Mouse (Mus musculus): ENCODE results near the gene Ppp4c. TPM values are rescaled to one million over a fixed set of nuclear protein-coding genes. Genes with fewer than 3 reads are reported as not detected.

Ppp4c gene
- polyA plus RNA-seq, 1 experiment, result 189 TPM

- TF ChIP-seq FOSL1 (IDR thresholded peaks at IDR 0.05; ENCODE audit: insufficient read depth, low read length, poor library complexity, severe bottlenecking) (no peak), USF1 (IDR thresholded peaks at IDR 0.05; ENCODE audit: low read depth) (no peak), CTCF (IDR thresholded peaks at IDR 0.05; ENCODE audit: control insufficient read depth, insufficient read depth, insufficient read length) (no peak), CEBPB (IDR thresholded peaks at IDR 0.05; ENCODE audit: low read depth) (no peak), MYOG (IDR thresholded peaks at IDR 0.05; ENCODE audit: control insufficient read depth, extremely low read depth, insufficient read length) (no peak), MAX (IDR thresholded peaks at IDR 0.05) (no peak), MYOD1 (IDR thresholded peaks at IDR 0.05; ENCODE audit: control insufficient read depth, insufficient read length, low read depth) (no peak)
- Histone ChIP-seq H3K27me3 (ENCODE audit: control insufficient read depth, insufficient read depth, insufficient read length) (no peaks in the 10 kb centered on the region), H3K4me3 (ENCODE audit: insufficient read depth, poor library complexity, severe bottlenecking) (no peak overlapping the region), H3K79me2 (ENCODE audit: control insufficient read depth, insufficient read depth) (peaks cover 22% of the 10 kb centered on the region), H3K79me3 (ENCODE audit: low read depth) (peaks cover 1% of the 10 kb centered on the region), H3K36me3 (ENCODE audit: control insufficient read depth, insufficient read depth) (peaks cover 4% of the 10 kb centered on the region), H3ac (ENCODE audit: control insufficient read depth, insufficient read length, low read depth) (no peak overlapping the region)
Observed at GRCm38 (mm10) chr7:126758539-126758938, 33.8 kb downstream of the Ppp4c start.

GRCm38 (mm10) chr7:126754866-126755265, 37.4 kb downstream of the Ppp4c start:
- Histone ChIP-seq H3K36me3 (ENCODE audit: control insufficient read depth, insufficient read depth) (no peaks in the 10 kb centered on the region), H3K79me2 (ENCODE audit: control insufficient read depth, insufficient read depth) (peaks cover 4% of the 10 kb centered on the region), H3K27me3 (ENCODE audit: control insufficient read depth, insufficient read depth, insufficient read length) (no peaks in the 10 kb centered on the region), H3K4me3 (ENCODE audit: insufficient read depth, poor library complexity, severe bottlenecking) (no peak overlapping the region), H3K79me3 (ENCODE audit: low read depth) (no peaks in the 10 kb centered on the region), H3ac (ENCODE audit: control insufficient read depth, insufficient read length, low read depth) (no peak overlapping the region)
- TF ChIP-seq MYOD1 (IDR thresholded peaks at IDR 0.05; ENCODE audit: control insufficient read depth, insufficient read length, low read depth) (no peak), CTCF (IDR thresholded peaks at IDR 0.05; ENCODE audit: control insufficient read depth, insufficient read depth, insufficient read length) (peak; percentile 39)

DNA sequence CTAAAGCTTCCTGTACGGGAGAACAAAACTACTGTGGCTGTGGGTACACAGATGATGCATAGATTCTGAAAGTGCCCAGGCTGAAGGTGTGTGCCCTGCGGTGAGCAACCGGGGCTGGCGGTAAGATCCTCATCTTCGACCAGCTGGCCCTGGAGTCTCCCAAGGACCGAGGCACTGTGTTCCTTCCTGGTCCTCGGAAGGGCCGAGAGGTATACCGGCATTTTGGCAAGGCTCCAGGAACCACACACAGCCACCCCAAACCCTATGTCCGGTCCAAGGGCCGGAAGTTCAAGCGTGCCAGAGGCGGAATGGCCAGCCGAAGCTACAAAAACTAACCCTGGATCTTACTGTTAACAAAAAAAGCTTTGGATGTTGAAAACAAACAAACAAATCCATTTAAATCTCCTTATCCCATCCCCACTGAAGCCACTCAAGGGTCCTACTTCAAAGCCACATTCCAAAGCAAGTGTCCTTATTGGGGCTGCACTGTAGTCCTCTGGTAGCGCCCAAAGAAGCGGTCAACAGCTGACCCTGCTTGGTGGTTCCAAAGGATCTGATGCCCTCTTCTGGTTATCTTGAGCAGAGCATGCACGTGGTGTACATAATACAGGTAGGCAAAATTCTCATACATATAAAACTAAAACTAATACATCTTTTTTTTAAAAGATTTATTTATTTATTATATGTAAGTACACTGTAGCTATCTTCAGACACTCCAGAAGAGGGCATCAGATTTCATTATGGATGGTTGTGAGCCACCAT, 42.5 kb downstream of the Ppp4c start:
- Histone ChIP-seq H3K36me3 (ENCODE audit: control insufficient read depth, insufficient read depth) (no peaks in the 10 kb centered on the region), H3K79me2 (ENCODE audit: control insufficient read depth, insufficient read depth) (no peaks in the 10 kb centered on the region), H3ac (ENCODE audit: control insufficient read depth, insufficient read length, low read depth) (no peak overlapping the region), H3K4me3 (ENCODE audit: insufficient read depth, poor library complexity, severe bottlenecking) (no peak overlapping the region), H3K79me3 (ENCODE audit: low read depth) (no peaks in the 10 kb centered on the region), H3K27me3 (ENCODE audit: control insufficient read depth, insufficient read depth, insufficient read length) (peaks cover 11% of the 10 kb centered on the region)
- TF ChIP-seq CTCF (IDR thresholded peaks at IDR 0.05; ENCODE audit: control insufficient read depth, insufficient read depth, insufficient read length), result no peak
- no peak for TF ChIP-seq USF1 (IDR thresholded peaks at IDR 0.05; ENCODE audit: low read depth)

DNA sequence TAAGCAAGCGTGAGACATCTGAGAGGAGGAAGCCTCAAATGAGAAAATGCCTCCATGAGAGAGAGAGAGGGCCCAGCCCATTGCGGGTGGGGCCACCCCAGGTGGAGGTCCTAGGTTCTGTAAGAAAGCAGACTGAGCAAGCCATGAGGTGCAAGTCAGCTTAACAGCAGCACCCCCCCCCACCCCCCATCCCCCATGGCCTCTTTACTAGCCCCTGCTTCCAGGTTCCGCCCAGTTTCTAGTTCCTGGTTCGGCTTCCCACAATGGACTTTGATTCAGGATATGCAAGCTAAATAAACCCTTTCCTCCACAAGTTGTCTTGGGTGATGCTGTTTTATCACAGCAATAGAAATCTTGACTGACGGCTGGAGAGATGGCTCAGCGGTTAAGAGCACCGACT, 43.5 kb downstream of the Ppp4c start:
- Histone ChIP-seq H3K79me2 (ENCODE audit: control insufficient read depth, insufficient read depth) (no peaks in the 10 kb centered on the region), H3K79me3 (ENCODE audit: low read depth) (no peaks in the 10 kb centered on the region), H3K4me3 (ENCODE audit: insufficient read depth, poor library complexity, severe bottlenecking) (no peak overlapping the region), H3K27me3 (ENCODE audit: control insufficient read depth, insufficient read depth, insufficient read length) (peaks cover 11% of the 10 kb centered on the region), H3K36me3 (ENCODE audit: control insufficient read depth, insufficient read depth) (no peaks in the 10 kb centered on the region), H3ac (ENCODE audit: control insufficient read depth, insufficient read length, low read depth) (no peak overlapping the region)
- no peak for TF ChIP-seq MYOG (IDR thresholded peaks at IDR 0.05; ENCODE audit: control insufficient read depth, extremely low read depth, insufficient read length)
- TF ChIP-seq CTCF (IDR thresholded peaks at IDR 0.05; ENCODE audit: control insufficient read depth, insufficient read depth, insufficient read length), result no peak
- TF ChIP-seq FOSL1 (IDR thresholded peaks at IDR 0.05; ENCODE audit: insufficient read depth, low read length, poor library complexity, severe bottlenecking), result no peak
- TF ChIP-seq MAX (IDR thresholded peaks at IDR 0.05), result no peak
- TF ChIP-seq USF1 (IDR thresholded peaks at IDR 0.05; ENCODE audit: low read depth), result no peak
- TF ChIP-seq MYOD1 (IDR thresholded peaks at IDR 0.05; ENCODE audit: control insufficient read depth, insufficient read length, low read depth), result no peak
- TF ChIP-seq CEBPB (IDR thresholded peaks at IDR 0.05; ENCODE audit: low read depth), result no peak

DNA sequence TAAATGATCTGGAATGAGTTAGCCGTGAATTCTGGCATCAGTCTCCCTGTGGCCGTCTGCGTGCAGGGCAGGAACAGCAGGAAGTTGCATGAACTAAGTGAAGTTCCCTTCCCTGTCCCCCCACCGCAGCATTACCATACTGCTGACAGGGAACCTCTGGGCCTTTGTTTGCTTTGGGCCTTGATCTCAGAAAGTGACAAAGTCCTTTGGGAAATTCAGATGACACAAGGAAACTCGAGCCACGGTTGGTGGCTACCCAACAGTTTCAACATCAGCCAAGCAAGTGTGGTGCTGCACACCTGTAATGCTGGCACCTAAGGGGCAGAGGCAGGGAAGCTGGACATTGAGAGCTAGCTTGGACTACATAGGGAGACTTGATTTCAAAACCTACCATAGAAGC, 45.5 kb downstream of the Ppp4c start:
- Histone ChIP-seq H3ac (ENCODE audit: control insufficient read depth, insufficient read length, low read depth) (no peak overlapping the region), H3K79me3 (ENCODE audit: low read depth) (no peaks in the 10 kb centered on the region), H3K79me2 (ENCODE audit: control insufficient read depth, insufficient read depth) (no peaks in the 10 kb centered on the region), H3K27me3 (ENCODE audit: control insufficient read depth, insufficient read depth, insufficient read length) (peaks cover 11% of the 10 kb centered on the region), H3K4me3 (ENCODE audit: insufficient read depth, poor library complexity, severe bottlenecking) (no peak overlapping the region), H3K36me3 (ENCODE audit: control insufficient read depth, insufficient read depth) (no peaks in the 10 kb centered on the region)
- no peak for TF ChIP-seq CEBPB (IDR thresholded peaks at IDR 0.05; ENCODE audit: low read depth)
- TF ChIP-seq MAX (IDR thresholded peaks at IDR 0.05), result no peak
- no peak for TF ChIP-seq MYOD1 (IDR thresholded peaks at IDR 0.05; ENCODE audit: control insufficient read depth, insufficient read length, low read depth)
- TF ChIP-seq CTCF (IDR thresholded peaks at IDR 0.05; ENCODE audit: control insufficient read depth, insufficient read depth, insufficient read length), result no peak
- no peak for TF ChIP-seq MYOG (IDR thresholded peaks at IDR 0.05; ENCODE audit: control insufficient read depth, extremely low read depth, insufficient read length)
- TF ChIP-seq USF1 (IDR thresholded peaks at IDR 0.05; ENCODE audit: low read depth), result no peak
- no peak for TF ChIP-seq FOSL1 (IDR thresholded peaks at IDR 0.05; ENCODE audit: insufficient read depth, low read length, poor library complexity, severe bottlenecking)

GRCm38 (mm10) chr7:126746066-126746465, 46.2 kb downstream of the Ppp4c start:
- no peaks in the 10 kb centered on the region for H3K79me3 ChIP-seq (ENCODE audit: low read depth)
- H3K27me3 ChIP-seq (ENCODE audit: control insufficient read depth, insufficient read depth, insufficient read length), result peaks cover 11% of the 10 kb centered on the region
- TF ChIP-seq USF1 (IDR thresholded peaks at IDR 0.05; ENCODE audit: low read depth) (no peak), MAX (IDR thresholded peaks at IDR 0.05) (no peak), CTCF (IDR thresholded peaks at IDR 0.05; ENCODE audit: control insufficient read depth, insufficient read depth, insufficient read length) (no peak), MYOG (IDR thresholded peaks at IDR 0.05; ENCODE audit: control insufficient read depth, extremely low read depth, insufficient read length) (no peak), MYOD1 (IDR thresholded peaks at IDR 0.05; ENCODE audit: control insufficient read depth, insufficient read length, low read depth) (no peak), FOSL1 (IDR thresholded peaks at IDR 0.05; ENCODE audit: insufficient read depth, low read length, poor library complexity, severe bottlenecking) (no peak), CEBPB (IDR thresholded peaks at IDR 0.05; ENCODE audit: low read depth) (no peak)
- no peaks in the 10 kb centered on the region for H3K79me2 ChIP-seq (ENCODE audit: control insufficient read depth, insufficient read depth)
- H3K36me3 ChIP-seq (ENCODE audit: control insufficient read depth, insufficient read depth), result no peaks in the 10 kb centered on the region
- no peak overlapping the region for H3K4me3 ChIP-seq (ENCODE audit: insufficient read depth, poor library complexity, severe bottlenecking)
- no peak overlapping the region for H3ac ChIP-seq (ENCODE audit: control insufficient read depth, insufficient read length, low read depth)

Measured in C2C12 (cell line).